Mouse (Mus musculus): ENCODE measurements around the gene Olfr68.
"Not testable (repeated sequence)": the region's sequence is repeated elsewhere in the genome, so short reads cannot be mapped to it uniquely, and the experiment has no call there.

GRCm38 (mm10) chr7:103808120-103808519 lies 28.6 kb upstream of the Olfr68 start:
- TF ChIP-seq CTCF (IDR thresholded peaks at IDR 0.05; ENCODE audit: low read depth) = not testable (repeated sequence)
- peak; percentile 64; the same call in 1 of the 2 replicates for TF ChIP-seq EP300 (IDR thresholded peaks at IDR 0.05; ENCODE audit: low read depth)
